Mouse (Mus musculus) stomach, embryonic 15.5 days (tissue): ENCODE data around the gene Ints6. TPM values are rescaled to one million over a fixed set of nuclear protein-coding genes. Genes with fewer than 3 reads are reported as not detected.
A peak's percentile ranks its signal among the peaks of the same experiment; 100 is the strongest.

ENCODE experiments used
- ATAC-seq: fragments of 200-750 bp; cut with Nextera tagmentation; 2 replicates; pipeline ENCODE4 v1.8.0; 2017; ENCODE audit warnings: low read depth, moderate number of reproducible peaks, moderate TSS enrichment; ENCODE audit not compliant: insufficient read depth, low FRiP score
- H3K27ac ChIP-seq: fragments of 300-500 bp; sonication (generic); 2 replicates; pipeline ENCODE4 v1.5.1; 2015; ENCODE audit warnings: mild to moderate bottlenecking, inconsistent platforms
- H3K27me3 ChIP-seq: fragments of 300-500 bp; sonication (generic); replicated peaks from 2 replicates; pipeline ENCODE4 v1.6.1; 2015; ENCODE audit warnings: inconsistent platforms
- H3K36me3 ChIP-seq: fragments of 300-500 bp; sonication (generic); 2 replicates; pipeline ENCODE4 v1.6.1; 2015; ENCODE audit warnings: inconsistent platforms
- H3K4me1 ChIP-seq: fragments of 300-500 bp; sonication (generic); 2 replicates; pipeline ENCODE4 v1.6.1; 2015; ENCODE audit warnings: inconsistent platforms
- H3K4me2 ChIP-seq: fragments of 300-500 bp; sonication (generic); 2 replicates; pipeline ENCODE4 v1.6.1; 2015; ENCODE audit warnings: mild to moderate bottlenecking, inconsistent platforms
- H3K4me3 ChIP-seq: fragments of 300-500 bp; sonication (generic); replicated peaks from 2 replicates; pipeline ENCODE4 v1.5.1; 2015; ENCODE audit warnings: inconsistent platforms
- H3K9ac ChIP-seq: fragments of 300-500 bp; sonication (generic); 2 replicates; pipeline ENCODE4 v1.6.1; 2015; ENCODE audit warnings: inconsistent platforms
- H3K9me3 ChIP-seq: fragments of 300-500 bp; sonication (generic); 2 replicates; pipeline ENCODE4 v1.6.1; 2016; ENCODE audit warnings: inconsistent platforms
- WGBS: fragments of 180-500 bp; shearing (Covaris S2); methylation state at CpG from one replicate; pipeline ENCODE4 v1.1.7; 2015; 5-methylcytosine and 5-hydroxymethylcytosine counted together
- polyA plus RNA-seq: library from polyadenylated mRNA; unstranded; fragments of >200 nt; fragmentation: Nextera tagmentation; extraction: Ambion mirVana; gene quantifications from 2 replicates; pipeline ENCODE4 v1.2.1, GENCODE M21; 2015

The Ints6 gene
- polyA plus RNA-seq, result 21.9 and 22.4 TPM in 2 replicates

DNA sequence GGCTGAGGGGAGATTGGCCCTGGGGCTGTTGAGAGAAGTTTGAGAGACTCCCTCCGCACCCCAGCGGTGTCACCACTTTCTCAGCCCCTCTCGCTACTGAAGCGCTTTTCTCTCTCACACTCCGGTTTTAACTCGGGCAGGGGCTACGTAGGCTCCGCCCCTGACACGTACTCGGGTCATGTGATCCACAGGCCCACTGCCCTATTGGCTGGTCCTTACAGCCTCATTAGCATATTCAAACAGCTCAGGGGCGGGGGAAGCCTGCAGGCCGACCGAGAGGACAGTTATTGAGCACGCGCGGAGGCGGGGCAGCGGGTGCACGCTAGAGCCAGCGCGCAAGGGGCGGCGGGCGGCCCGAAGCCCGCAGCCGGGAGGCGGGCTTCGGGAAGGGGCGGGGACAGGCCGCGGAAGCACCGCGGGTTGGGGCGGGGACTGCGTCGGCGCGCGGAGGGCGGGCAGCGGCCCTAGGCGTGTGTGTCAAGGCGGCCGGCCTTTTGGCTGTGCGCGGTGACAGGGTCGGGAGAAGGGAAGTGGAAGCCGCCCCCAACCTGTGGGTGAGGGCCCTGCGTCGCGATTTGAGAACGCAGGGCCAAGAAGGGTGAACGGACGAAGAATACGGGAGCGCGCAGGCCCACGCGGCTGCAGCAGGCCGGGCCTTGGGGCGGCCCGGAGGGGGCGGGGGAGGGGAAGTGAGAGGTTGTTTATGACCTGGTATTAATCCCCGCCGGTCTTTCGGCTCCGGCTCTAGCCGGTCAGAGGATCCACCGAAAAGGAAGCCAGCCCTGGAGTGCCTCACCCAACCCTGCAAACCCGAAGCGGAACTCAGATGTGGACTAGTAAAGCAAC, at the start of gene Ints6:
Gene Ints6, minus strand, starts transcription at position 134 of the 846 bp plus-strand sequence.
- Histone ChIP-seq H3K27ac (peak within 1 kb of the TSS; percentile 99), H3K27me3 (no peaks in the 10 kb centered on the region), H3K36me3 (no peaks in the 10 kb centered on the region; the same call in 1 of the 2 replicates), H3K9me3 (no peaks in the 10 kb centered on the region), H3K4me2 (peak within 1 kb of the TSS; percentile 68), H3K4me1 (no peaks in the 10 kb centered on the region), H3K9ac (peak within 1 kb of the TSS; percentile 100), H3K4me3 (peak within 1 kb of the TSS; percentile 98)
- peak; percentile 97 for ATAC-seq
- under 1% methylated on average over 70 of the region's 72 CpGs for WGBS

GRCm38 (mm10) chr14:62808661-62809523, 47.9 kb upstream of the Ints6 start:
- no peak for ATAC-seq
- WGBS, result 49% methylated on average over 7 of the region's 7 CpGs
- no peaks in the 10 kb centered on the region for H3K27me3 ChIP-seq
- no peak overlapping the region for H3K4me2 ChIP-seq
- no peaks in the 10 kb centered on the region for H3K4me1 ChIP-seq
- no peaks in the 10 kb centered on the region for H3K36me3 ChIP-seq
- no peaks in the 10 kb centered on the region for H3K9me3 ChIP-seq
- H3K9ac ChIP-seq, result no peak overlapping the region
- no peak overlapping the region for H3K4me3 ChIP-seq
- H3K27ac ChIP-seq, result no peak overlapping the region

- no peaks in the 10 kb centered on the region for H3K27me3 ChIP-seq
- no peaks in the 10 kb centered on the region for H3K9me3 ChIP-seq
- H3K36me3 ChIP-seq, result no peaks in the 10 kb centered on the region
- WGBS, result 42% methylated on average over 3 of the region's 3 CpGs
- no peak for ATAC-seq
- no peak overlapping the region for H3K4me3 ChIP-seq
- no peaks in the 10 kb centered on the region for H3K4me1 ChIP-seq
- H3K27ac ChIP-seq, result no peak overlapping the region
- no peak overlapping the region for H3K9ac ChIP-seq
- no peak overlapping the region for H3K4me2 ChIP-seq
Observed at GRCm38 (mm10) chr14:62806921-62807320, 46.0 kb upstream of the Ints6 start.

DNA sequence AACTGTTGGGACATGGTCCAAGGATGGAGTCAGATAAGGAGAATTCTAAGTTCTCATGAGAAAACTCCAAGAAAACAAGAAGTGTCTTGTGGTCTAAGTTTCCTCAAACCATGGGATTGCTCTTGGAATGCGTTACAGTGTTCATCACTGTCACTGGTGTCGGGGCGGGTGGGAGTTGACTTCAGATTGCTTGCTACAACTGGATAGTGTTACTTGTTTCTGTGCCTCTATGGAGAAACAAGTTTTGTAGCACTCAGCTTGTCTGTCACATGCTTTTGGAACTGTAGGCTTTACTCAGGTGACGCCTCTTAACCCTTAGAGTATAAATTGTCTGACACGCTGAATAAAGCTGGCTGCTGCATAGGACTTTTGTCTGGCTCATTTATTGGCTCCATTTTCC, 42.2 kb upstream of the Ints6 start:
- no peaks in the 10 kb centered on the region for H3K36me3 ChIP-seq
- H3K4me1 ChIP-seq, result no peaks in the 10 kb centered on the region
- H3K27ac ChIP-seq, result no peak overlapping the region
- no peaks in the 10 kb centered on the region for H3K27me3 ChIP-seq
- ATAC-seq, result no peak
- H3K4me3 ChIP-seq, result no peak overlapping the region
- no peak overlapping the region for H3K9ac ChIP-seq
- H3K9me3 ChIP-seq, result no peaks in the 10 kb centered on the region
- H3K4me2 ChIP-seq, result no peak overlapping the region
- WGBS, result 51% methylated on average over 5 of the region's 5 CpGs

DNA sequence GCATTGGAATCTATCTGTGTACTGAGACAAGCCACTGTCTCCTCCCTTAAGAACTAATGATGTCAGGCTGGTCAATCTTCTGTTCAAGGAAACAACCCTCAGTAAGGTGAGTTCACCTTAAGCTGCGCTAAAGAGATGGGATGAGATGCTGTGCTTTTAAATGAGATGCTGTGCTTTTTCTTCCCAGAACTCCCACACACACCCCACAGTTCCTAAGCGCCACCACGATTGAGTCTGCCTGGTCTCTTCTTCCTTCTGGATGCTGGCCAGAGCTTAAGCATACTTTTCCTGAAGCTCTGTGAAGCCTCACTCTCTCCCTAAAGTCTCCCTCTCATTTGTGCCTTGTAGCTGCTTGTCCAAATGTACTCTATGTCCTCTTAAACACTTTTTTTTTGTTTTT, 39.8 kb upstream of the Ints6 start:
- no peaks in the 10 kb centered on the region for H3K36me3 ChIP-seq
- no peaks in the 10 kb centered on the region for H3K27me3 ChIP-seq
- no peak overlapping the region for H3K4me3 ChIP-seq
- no peak overlapping the region for H3K9ac ChIP-seq
- H3K4me1 ChIP-seq, result no peaks in the 10 kb centered on the region
- 74% methylated on average over 3 of the region's 3 CpGs for WGBS
- no peak overlapping the region for H3K4me2 ChIP-seq
- ATAC-seq, result no peak
- H3K27ac ChIP-seq, result no peak overlapping the region
- H3K9me3 ChIP-seq, result no peaks in the 10 kb centered on the region

GRCm38 (mm10) chr14:62798608-62799101, 37.7 kb upstream of the Ints6 start:
- Histone ChIP-seq H3K9ac (no peak overlapping the region), H3K27me3 (no peaks in the 10 kb centered on the region), H3K4me3 (no peak overlapping the region; the same call in 1 of the 2 replicates), H3K36me3 (no peaks in the 10 kb centered on the region), H3K4me1 (no peaks in the 10 kb centered on the region), H3K4me2 (peak overlapping the region; percentile 40), H3K27ac (no peak overlapping the region), H3K9me3 (no peaks in the 10 kb centered on the region)
- 5% methylated on average over 4 of the region's 4 CpGs for WGBS
- no peak for ATAC-seq

- H3K4me1 ChIP-seq, result no peaks in the 10 kb centered on the region
- no peak for ATAC-seq
- 45% methylated on average over 7 of the region's 7 CpGs for WGBS
- no peak overlapping the region for H3K9ac ChIP-seq
- H3K36me3 ChIP-seq, result no peaks in the 10 kb centered on the region
- no peaks in the 10 kb centered on the region for H3K9me3 ChIP-seq
- no peak overlapping the region for H3K27ac ChIP-seq
- H3K4me2 ChIP-seq, result no peak overlapping the region
- H3K4me3 ChIP-seq, result no peak overlapping the region
- no peaks in the 10 kb centered on the region for H3K27me3 ChIP-seq
Observed at GRCm38 (mm10) chr14:62795719-62796118, 34.8 kb upstream of the Ints6 start.

GRCm38 (mm10) chr14:62789282-62789681, 28.3 kb upstream of the Ints6 start:
- WGBS, result 72% methylated on average over 4 of the region's 4 CpGs
- Histone ChIP-seq H3K4me3 (no peak overlapping the region), H3K27ac (no peak overlapping the region), H3K27me3 (no peaks in the 10 kb centered on the region), H3K9me3 (no peaks in the 10 kb centered on the region), H3K4me2 (no peak overlapping the region), H3K36me3 (no peaks in the 10 kb centered on the region), H3K4me1 (no peaks in the 10 kb centered on the region), H3K9ac (no peak overlapping the region)
- no peak for ATAC-seq

DNA sequence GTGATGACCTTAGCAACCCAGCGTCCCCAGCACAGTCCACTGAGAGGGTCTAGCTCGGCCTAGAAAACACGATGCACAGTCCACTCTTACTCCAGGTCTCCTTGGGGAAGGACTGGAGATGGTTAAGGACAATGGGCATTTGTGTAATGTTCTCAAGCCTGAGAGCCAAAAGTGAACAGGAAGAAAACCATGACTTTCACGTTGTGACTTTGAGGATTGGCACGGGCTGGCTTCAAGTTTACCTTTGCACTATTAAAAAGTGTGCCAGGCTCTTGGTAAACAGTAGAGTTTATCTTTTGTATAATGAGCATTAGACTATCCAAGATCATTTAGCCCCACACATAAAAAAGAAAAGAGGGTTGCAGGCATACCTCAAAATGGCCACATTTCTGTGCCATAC, 22.0 kb upstream of the Ints6 start:
- no peak for ATAC-seq
- H3K4me1 ChIP-seq, result no peaks in the 10 kb centered on the region
- H3K36me3 ChIP-seq, result no peaks in the 10 kb centered on the region
- H3K27me3 ChIP-seq, result no peaks in the 10 kb centered on the region
- H3K4me2 ChIP-seq, result no peak overlapping the region
- no peak overlapping the region for H3K9ac ChIP-seq
- H3K27ac ChIP-seq, result no peak overlapping the region
- whole genome bisulfite sequencing, result 74% methylated on average over 5 of the region's 5 CpGs
- no peaks in the 10 kb centered on the region for H3K9me3 ChIP-seq
- no peak overlapping the region for H3K4me3 ChIP-seq

- Histone ChIP-seq H3K9me3 (no peaks in the 10 kb centered on the region), H3K27me3 (no peaks in the 10 kb centered on the region), H3K4me1 (no peaks in the 10 kb centered on the region), H3K9ac (no peak overlapping the region), H3K4me2 (no peak overlapping the region), H3K4me3 (no peak overlapping the region), H3K27ac (no peak overlapping the region), H3K36me3 (no peaks in the 10 kb centered on the region)
- WGBS, result 74% methylated on average over 9 of the region's 9 CpGs
- peak; percentile 56; the same call in 1 of the 2 replicates for ATAC-seq
Observed at GRCm38 (mm10) chr14:62780520-62781316, 19.7 kb upstream of the Ints6 start.

DNA sequence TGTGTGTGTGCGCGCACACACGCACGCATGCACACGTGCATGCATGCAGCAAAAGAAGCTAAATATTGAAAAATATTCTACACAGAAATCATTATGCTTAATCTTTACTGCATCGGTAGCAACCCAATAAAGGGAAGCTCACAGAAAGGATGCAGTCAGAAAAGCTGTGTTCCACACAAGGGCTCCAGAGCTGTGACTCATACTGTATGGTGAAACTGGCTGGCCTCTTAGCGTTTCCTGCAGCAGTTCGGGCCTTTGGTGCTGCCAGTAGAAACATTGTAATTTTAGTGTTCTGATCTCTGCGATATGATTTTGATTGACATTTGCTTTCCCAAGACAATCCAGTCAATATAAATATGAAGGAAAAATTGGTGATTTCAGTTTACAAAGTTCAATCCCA, 17.1 kb upstream of the Ints6 start:
- Histone ChIP-seq H3K27me3 (no peaks in the 10 kb centered on the region), H3K36me3 (no peaks in the 10 kb centered on the region), H3K4me1 (no peaks in the 10 kb centered on the region), H3K9ac (no peak overlapping the region), H3K9me3 (no peaks in the 10 kb centered on the region), H3K27ac (no peak overlapping the region), H3K4me3 (no peak overlapping the region), H3K4me2 (no peak overlapping the region)
- no peak for ATAC-seq
- WGBS, result 91% methylated on average over 9 of the region's 9 CpGs
